Mouse (Mus musculus): ENCODE results near the gene Nek2. TPM values are rescaled to one million over a fixed set of nuclear protein-coding genes. Genes with fewer than 3 reads are reported as not detected.

Gene Nek2
- total RNA-seq, 2 experiments from 2014 or later = 1.9 to 4.1 TPM

DNA sequence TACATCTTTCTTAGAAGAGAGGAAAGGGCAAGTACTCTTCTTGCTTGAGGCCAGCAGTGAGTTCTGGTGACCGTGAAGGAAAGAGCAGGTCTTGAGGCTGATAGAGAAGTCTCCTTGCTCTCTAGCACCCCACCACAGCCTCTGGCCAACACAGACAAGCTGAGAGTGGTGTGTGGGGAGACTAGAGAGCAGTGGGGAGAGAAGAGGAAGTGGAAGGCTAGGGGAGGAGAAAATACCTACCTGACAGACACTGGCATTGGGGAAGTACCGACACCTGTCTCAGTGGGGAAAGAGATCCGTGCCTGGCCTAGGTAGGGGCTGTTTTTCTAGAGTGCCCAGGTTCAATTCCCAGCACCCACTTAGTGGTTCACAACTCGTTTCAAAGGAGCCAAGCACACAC, 7.0 kb upstream of the Nek2 start:
- DNase-seq = no peak

DNA sequence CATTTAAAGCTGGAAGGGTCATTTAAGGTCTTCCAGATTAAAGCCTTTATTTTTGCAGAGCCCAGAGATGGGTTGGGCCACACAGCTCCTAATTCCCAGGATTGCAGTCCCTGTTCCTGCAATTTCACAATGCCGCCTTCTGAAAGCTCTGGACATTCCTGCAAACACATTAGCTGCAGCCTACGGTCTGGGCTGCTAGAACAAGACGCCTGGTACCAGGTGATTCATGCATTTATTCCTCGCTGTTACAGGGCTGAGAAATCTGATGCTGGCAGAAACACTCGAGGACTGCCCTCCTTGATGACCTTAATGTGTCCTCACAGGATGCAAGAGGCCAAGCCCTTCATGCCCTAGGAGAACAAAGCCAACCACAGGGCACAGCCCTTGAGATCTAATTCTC, 6.3 kb upstream of the Nek2 start:
- DNase-seq = no peak

DNA sequence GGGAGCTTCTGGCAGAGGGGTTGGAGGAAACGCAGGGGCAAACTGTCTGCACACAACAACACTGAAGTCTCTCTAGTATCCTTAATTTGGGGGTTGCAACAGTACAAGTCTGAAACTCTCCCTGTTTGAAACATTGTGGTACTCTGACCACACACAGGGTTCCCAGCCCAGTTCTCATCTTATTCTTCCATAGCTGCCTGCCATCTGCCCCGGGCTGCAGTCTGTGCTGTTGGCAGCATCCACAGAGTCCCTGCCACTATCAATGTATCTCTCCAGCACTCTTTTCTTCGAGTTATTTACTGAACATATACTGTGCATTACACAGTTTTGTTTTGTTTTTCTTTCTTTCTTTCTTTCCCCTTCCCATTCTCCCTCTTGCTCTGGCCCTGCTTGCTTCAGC, 4.6 kb upstream of the Nek2 start:
- DNase-seq = no peak

DNA sequence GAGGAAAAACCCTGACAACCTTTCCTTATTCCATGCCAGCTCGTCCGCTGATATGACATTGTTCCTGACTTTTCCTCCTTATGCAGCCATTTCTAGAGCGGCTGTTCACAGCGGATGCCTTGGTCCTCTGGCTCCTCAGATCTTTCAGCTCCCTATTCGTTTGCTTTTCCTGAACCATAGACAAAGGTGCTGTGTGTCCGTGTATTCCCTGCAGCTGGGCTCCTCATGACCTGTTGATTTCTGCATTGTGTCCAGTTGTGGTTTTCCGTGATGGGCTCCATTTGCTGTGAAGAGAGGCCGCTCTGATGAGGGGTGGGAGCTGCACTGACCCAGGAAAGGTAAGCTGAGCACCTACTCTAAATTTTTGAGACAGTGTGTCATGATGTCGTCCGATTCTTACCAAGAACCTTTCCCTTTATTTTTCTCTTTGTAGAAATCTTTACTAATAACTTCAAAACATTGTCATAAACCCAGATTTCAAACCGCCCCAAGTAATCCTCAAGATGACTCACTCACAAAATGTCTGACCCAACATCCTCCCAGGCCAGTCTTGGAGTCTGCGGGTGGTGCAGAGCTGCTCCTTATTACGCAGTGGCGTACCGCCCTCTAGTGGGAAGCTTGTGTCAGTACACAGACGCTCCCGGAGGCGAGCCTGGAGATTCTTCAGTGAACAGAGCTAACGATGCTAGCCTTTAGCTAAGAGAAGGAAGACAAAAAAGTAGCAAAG, 3.7 kb upstream of the Nek2 start:
- peak; percentile 90 to 91 for DNase-seq

DNA sequence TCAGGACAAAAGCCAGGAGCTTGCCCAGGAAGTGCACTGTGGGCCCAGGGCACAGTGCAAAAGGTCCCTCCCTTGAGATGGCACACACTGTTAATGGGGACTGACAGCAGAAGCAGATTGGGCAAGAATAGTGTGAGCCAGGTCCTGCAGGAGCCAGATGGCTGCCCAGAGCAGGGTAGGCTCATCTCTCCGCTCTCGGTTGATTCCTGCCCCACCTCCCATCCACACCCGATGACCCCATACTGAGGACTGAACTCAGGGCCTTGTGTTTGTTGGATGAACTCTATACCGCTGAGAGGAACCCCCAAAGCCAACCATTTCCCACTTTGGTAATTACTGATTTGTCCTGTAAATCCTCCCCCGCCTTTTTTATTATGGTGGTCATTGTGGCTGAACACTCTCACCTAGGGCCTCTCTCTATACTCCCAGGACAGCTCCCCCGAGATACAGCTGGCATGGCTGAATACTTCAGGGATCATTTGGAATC, 3.1 kb upstream of the Nek2 start:
- DNase-seq = no peak

DNA sequence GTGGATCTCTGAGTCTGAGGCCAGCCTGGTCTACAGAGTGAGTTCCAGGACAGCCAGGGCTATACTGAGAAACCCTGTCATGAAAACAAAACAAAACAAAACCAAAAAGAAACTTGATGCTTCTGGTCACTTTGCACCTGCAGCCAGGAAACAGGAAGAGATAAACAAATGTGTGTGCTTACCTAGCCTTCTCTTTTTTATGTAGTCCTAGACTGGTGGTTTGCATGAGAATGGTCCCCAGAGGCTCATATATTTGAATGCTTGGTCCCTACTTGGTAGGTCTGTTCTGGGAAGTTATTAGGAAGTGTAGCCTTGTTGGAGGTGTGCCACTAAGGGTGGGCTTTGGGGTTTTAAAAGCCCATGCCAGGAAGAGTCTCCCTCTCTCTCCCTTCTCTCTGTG, 2.2 kb upstream of the Nek2 start:
- DNase-seq = no peak

DNA sequence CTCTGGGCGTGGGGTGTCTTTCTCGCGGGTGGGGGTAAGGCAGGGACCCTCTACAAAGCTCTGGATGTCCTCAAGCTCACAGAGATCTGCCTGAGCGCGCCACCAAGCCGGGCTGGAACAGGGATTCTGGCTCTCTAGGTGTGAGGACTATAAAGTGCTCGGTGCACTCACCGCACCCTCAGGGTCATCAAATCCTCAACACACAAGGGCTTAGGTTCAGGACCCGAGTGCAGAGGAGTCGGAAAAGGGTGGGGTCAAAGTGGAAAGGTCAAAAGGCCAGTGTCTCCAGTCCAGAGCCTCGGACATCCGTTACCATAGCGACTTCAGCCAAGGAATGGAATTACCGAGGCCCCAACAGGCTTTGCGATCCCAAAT, 306 bp upstream of the Nek2 start:
- no peak for DNase-seq

DNA sequence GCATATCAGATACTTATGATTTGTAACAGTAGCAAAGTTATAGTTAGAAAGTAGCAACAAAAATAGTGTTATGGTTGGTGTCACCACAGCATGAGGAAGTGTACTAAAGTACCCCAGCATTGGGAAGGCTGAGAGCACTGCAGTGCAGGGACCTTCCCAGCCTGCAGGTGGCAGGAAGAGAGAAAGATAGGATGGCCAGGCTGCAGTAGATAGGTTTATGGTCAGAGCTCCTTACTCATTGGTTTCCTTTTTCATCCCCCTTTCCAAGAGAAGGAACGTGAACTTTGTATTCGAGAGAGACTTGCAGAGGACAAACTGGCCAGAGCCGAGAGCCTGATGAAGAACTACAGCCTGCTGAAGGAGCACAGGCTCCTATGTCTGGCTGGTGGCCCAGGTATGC, 7.9 kb downstream of the Nek2 start:
- DNase-seq = no peak

DNA sequence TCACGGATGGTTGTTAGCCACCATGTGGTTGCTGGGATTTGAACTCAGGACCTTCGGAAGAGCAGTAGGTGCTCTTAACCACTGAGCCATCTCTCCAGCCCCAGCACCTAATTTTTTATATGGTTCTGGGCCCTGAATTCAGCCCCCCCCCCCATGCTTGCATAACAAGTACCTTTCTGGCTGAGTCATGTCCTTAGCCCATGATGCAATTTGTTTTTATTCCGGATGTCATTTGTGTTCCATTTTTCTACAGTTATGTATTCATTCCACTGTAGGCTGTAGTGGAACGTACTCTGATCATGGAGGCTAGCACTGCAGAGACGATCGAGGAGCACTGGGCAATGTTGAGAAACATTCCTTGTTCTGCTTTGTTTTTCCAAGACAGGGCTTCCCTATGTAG, 12.2 kb downstream of the Nek2 start:
- no peak for DNase-seq

DNA sequence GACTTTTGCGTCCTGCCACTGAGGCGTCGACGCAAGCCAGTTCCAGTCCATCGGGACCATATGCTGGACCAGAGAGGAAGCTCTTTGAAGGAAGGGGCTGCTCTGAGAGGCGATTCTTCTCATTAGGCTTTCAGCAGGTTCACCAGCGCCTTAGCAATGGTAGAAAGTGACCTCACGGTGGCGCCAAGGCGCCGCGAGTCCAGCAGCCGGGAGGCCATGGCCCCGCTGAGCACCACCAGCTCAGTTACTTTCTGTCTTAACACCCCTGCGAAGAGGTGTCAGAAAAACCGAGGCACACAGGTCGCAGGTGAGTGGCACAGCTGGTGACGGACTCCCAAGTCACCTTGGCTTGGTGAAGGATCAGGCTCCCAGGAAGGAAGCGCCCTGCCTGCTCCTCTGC, 13.6 kb downstream of the Nek2 start:
- DNase-seq = peak; percentile 77 to 84

DNA sequence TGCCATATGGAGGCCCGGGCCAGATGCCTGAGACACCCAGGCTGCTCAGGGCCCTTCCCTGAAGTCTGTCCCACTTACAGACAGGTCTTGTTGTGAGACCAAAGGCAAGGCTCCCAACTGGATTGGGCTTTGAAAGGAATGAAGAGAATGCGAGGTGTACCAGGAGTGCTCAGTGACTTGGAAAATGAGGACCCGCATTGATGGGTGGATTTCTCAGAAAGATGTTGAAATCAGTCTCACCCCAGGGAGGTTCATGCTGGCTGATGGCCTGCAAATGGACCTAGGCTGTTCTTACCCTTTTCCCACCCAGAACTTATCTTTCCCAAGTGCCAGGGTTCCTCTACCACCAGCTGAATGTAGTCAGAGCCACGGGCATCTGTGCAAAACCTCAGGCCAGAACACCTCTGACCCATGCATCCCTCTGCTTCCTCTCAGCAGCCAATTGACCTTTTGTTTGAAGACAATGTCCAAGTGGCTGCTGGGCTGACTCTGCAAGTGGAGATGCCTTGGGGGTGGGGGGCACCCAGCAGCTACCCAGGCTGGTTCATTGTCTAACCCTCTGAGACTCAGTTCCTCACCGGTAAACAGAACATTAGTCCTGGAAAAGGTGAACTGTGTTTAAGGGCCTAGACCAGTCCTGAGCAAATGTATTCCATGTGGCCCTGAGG, 15.2 kb downstream of the Nek2 start:
- DNase-seq = no peak

DNA sequence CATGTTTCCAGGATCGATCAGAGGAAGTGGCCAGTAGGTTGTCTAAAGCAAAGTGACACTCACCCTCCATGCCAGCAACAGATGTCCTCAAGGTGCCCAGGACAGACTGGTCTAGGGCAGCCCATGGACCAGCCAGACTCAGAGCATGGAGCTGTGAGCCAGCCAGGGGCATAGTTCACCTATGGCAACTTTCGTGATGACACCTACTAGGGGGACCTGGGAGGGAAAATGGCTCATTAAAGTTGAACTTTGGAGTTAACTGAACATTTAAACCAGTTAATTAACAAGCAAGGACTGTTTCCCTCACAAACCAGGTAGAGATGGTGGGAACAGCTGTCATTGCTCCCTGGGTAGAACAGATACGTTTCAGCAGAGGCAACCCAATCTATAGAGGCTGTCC, 16.4 kb downstream of the Nek2 start:
- DNase-seq = no peak

DNA sequence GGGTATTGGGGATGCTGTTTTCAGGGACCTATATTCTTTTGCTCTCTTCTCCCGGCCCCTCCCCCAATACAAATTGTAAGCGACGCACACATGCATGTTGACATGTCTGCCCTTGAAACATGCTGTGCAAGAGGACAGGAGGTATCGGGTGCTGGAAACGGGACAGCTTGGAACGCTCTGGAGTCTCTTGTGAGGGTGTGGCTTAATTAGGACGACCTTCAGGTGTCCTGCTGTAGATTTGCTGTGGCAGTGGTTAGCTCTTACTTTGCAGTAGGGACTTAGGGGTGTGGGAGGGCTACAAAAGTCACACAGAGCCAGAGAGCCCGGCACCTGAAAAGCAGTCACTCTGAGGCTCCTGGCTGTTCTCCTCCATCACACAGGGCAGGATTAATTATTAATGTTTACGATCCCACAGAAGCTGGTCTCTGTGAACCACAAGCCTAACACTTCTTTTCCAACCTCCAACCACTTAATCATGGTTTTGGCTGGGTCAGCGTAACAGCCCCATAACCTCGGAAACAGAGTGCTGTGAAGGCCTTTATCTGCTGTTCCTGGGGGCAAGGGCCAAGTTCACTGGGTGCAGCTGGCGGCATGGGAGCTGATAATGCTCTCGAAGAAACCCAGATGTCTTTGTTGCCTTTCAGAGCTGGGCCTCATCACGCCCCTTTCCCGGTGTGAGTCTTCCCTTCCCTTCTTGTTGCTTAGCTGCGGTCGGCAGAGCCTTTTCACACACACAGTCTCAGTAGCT, 17.9 kb downstream of the Nek2 start:
- peak in 1 of 2 experiments; percentile 23 for DNase-seq

DNA sequence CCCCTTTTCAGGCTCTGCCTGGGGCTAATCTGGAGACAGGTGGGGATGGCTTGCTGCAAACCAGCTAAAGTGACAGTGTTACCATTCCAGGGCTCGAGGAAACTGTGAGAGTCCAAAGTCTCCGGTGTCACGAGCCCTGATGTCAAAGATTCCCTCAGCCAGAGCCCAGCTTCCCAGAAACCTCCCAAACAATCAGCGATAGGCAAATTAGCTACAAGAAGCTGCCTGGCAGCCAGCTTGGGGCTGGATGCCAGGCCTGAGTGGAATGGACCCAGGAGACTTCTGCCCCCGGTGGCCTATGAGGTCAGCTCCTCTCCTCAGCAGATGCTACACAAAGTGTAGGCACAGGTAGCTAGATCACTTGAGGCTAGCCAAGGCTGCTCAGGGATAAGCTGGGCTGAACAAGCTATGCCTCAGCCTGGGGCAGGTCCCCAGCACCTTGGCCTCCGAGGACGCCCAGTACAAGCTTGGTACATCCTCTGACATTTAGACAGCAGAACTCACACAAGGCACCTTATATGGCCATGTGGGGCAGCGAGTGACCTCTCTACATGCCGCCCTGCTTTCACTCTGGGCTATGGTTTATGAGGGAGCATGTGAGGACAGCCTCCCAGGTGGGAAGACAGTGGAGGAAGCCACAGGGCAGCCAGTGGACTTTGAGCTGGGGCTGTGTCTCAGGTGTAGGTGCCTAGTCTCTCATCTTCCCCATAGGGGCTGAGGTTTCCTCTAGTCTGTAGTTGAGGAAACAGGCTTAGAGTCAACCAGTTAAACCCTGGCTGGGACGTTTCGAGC, 19.7 kb downstream of the Nek2 start:
- DNase-seq = peak in 1 of 2 experiments; percentile 45

DNA sequence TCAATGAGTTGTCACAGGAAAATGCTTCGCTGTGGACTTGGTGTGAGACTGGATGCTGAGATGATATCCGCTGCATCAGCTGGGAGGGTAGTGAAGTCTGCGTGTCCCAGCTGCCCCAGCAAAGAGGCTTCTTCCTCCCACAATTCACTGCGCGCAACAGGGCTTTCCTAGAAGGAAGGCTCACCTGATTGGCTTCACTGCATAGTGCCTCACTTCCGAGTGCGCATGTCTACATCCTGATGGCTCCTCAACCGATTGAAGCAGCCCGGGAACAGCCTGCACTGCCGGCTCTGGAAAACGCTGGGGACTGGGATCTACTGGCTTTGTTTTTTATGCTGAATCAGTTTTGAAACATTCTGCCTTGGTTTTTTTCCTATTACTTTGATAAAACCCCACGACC, 21.0 kb downstream of the Nek2 start:
- DNase-seq = no peak

DNA sequence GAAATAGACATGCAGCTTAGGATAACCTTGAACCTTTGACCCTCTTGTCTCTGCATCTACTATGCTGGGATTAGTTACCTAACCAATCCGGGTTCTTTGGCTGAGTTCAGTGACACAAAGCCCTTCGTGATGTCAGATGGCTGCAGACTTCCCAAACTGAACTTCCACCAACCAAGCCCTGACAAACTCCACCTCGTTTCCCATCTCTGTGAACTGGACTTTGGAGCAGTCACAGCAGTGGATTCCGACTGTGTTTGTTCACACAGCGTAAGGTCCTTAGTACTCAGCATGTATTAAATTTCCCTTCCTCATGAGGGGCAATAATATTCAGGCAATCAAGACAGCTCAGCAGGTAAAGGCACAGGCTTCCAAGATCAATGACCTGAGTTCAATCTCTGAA, 25.4 kb downstream of the Nek2 start:
- DNase-seq = no peak

DNA sequence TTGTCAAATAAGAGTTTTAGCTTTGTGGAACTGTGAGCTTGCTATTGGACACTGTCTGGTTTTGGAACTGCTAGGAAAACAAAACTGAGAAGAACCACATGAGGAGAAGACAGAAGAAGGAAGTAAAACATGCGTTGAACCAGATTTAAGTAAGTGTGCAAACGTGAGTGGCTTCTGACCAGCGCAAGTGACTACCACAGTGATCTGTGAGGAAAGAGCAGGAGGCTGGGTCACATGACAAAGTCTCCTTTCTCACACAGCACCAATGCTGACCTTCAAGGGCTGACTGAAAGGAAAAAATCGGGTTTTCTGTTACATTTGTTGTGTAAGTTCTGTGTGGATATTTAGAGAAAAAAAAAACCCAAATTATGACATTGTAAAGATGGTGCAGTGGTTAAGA, 28.3 kb downstream of the Nek2 start:
- DNase-seq = no peak

DNA sequence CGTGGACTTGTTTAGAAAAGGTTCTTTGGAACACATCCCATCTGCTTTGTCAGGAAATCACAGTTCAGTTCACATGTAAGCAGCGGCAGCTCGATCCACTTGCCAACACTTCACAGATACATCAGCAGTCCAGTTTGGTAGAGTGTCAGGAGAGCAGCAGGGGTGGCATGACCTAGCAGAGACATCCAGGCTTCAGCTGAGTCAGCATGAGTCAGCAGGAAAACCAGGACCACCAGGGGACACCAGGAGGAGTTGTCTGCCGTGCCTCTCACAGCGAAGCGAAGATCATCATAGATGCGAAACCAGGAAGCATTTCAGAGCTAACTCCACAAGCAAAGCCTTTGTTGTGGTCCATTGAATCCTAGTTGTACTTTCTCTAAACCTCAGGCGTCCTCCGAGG, 32.2 kb downstream of the Nek2 start:
- DNase-seq = no peak

DNA sequence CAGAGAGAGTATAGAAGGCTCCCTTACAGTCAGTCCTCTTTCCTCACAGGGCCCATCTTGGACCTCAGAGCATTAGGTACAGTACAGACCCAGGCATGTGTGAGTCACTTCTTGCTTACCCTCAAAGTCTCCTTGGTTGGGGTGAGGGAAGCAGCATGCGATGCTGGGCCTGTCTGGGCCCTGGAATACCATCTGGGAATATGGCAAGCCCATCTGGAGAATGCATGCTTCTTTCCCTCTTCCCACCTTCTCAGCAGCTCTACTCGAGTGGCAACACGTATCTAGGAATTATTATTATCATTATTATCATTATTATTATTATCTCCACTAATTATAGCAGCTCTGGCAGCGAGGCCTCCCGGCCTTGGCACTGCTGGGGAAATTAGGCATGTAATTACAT, 33.5 kb downstream of the Nek2 start:
- no peak for DNase-seq

DNA sequence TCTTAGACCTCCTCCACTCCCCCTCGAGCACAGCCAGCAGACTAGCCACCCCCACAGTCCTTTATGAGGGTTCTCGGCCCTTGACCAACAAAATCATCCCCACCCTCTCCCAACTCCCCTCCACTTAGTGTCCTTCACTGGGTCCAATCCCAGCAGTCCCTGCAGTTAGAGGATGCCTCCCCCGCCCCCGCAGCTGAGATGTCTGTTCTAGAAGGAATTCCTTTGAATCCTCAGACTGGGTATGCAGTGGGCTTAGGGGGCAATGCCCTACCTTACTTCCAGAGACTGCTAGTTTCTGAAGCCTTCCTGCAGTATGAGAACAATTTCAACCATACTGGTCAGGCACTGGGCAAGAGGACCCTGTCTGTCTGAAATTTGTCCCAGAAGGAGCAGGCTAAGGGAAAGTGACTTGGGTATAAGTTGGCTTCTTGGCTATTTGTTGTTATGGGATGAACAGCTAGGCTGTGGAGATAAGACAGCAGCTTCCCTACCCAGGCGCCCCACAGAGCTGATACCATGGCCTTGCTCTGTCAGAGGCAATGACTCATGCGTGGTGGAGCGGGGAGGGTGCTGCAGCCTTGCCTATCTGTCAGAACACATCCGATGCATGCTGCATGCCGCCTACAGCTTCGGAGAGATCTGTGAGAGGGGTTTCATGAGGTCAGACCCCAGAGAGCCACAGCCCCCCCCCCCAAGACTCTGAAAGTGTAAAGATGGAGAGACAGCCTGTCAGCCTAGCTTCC, 34.1 kb downstream of the Nek2 start:
- DNase-seq = peak; percentile 87 to 89

DNA sequence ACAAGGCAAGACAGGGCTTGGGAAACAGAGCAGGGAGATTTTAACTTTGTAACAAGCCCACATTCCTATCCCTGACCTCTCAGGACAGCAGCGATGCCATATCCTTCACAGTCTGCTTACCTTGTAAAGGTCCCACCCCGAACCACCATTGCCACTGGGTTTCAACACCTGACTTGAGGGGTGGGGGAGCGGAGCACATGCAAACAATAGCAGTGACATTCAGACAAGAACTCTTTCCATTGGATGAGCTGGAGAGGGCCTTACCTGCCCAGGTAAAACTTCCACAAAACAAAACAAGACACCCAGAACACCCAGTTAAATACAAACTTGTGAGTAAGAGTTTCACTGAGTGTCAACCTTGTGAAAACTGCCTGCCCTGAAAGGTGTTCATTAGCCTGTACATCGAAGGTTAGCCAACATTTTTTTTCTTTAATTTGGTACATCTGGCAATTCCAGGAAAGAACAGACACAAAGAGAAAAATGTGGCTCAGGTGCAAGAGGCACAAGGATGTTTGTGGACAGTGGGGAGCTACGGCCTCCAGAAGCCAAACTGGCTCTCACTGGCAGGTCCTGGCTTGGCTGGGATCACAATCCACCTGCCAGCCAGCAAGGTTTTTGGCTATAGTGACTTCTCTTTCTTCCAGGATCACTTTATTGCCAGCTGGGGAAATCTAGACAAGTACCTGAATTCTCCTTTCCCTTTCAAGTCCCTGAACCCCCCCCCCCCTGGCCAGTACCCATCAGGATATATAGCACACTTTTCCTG, 35.8 kb downstream of the Nek2 start:
- no peak for DNase-seq
